Mouse (Mus musculus): ENCODE measurements at regions not wholly inside any gene's neighbourhood (a gene's known extent, or its start where the extent isn't known, plus 50 kb on each side); places are given as distances from the start of the nearest gene placed in this dataset.

DNA sequence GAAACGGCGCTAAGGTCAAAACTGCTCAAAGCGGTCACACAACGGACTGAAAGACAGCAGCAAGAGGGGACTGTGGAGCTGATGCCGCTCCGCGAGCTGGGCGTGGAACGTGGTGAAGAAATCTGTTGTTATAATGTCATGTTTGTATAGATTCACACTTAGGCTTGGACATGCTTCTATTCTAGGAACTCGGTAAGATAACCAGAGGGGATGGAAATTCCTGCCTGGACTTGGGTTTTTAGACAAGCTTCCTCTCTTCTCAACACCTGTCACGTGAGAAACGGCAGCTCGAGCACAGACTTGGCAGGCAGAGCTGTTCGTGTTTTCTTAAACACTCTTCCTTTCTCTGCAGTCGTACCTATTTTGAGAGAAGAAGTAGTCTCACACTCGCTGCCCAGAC, 307.5 kb downstream of the Ndfip2 start:
- no peak for TF ChIP-seq FLI1 (IDR thresholded peaks at IDR 0.05; ENCODE audit: low read length)
- TF ChIP-seq GATA1 (IDR thresholded peaks at IDR 0.05; ENCODE audit: borderline replicate concordance, low read length), result no peak

Data from megakaryocyte, embryonic 14.5 days (primary cell).